Mouse (Mus musculus) E14TG2a.4 (cell line): Measurements from ENCODE around the gene Pi4k2a.

Source experiments
- CTCF ChIP-seq: conservative IDR thresholded peaks from 2 replicates; pipeline ENCODE4 v1.5.1; 2014; ENCODE audit warnings: low read length
- NANOG ChIP-seq: IDR thresholded peaks from 2 replicates; pipeline ENCODE4 v1.6.1; 2014; ENCODE audit warnings: borderline replicate concordance, low read length, mixed read lengths

GRCm38 (mm10) chr19:42157493-42158237 is 67.4 kb downstream of the Pi4k2a start:
- TF ChIP-seq CTCF: no peak
- TF ChIP-seq NANOG: no peak
